ENCODE assay signal across 25 mouse cellular contexts in genomic region chr6:47793284-47793683, GRCm38 (mm10). TPM values are rescaled to one million over a fixed set of nuclear protein-coding genes. Genes with fewer than 3 reads are reported as not detected.
"Had no signal": no experiment of that assay in that cellular context is flagged by ENCODE, and none has a peak within 500 bp of the region (broad histone marks: within the 10 kb centered on the region; RNA-seq: fewer than 3 reads in every experiment).

No protein-coding gene starts in this region.

- H3K27ac ChIP-seq: limb, embryonic 10.5 days; limb, embryonic 13.5 days; liver, embryonic 15.5 days; midbrain, embryonic 10.5 days; neural tube, embryonic 13.5 days had no signal

- ATAC-seq: inflammation-experienced regulatory T-cells, adult 6 months; intestine, embryonic 16.5 days; midbrain, embryonic 13.5 days; midbrain, embryonic 16.5 days had no signal

- H3K4me2 ChIP-seq: limb, embryonic 13.5 days; liver, embryonic 11.5 days; liver, embryonic 15.5 days; lung, embryonic 14.5 days; midbrain, embryonic 13.5 days; neural tube, embryonic 13.5 days had no signal

- H3K4me3 ChIP-seq: limb, embryonic 10.5 days; limb, embryonic 13.5 days; liver, embryonic 15.5 days; megakaryocyte, embryonic 14.5 days; midbrain, embryonic 10.5 days; midbrain, embryonic 13.5 days; myocyte; neural tube, embryonic 13.5 days had no signal

- DNase-seq: kidney, adult 18-20 months; kidney, postnatal 10 days; kidney, postnatal 4 days; lung, embryonic 14.5 days; lung, postnatal 10 days; lung, postnatal 36 days; retina, postnatal 1 day; right cerebral cortex, postnatal 25 days; spleen, adult 18-20 months; thymus, adult 18-20 months; thymus, postnatal 36 days had no signal

- H3K27me3 ChIP-seq: limb, embryonic 13.5 days; liver, embryonic 15.5 days; megakaryocyte, embryonic 14.5 days; midbrain, embryonic 13.5 days; neural tube, embryonic 13.5 days had no signal

- H3K9me3 ChIP-seq: limb, embryonic 10.5 days; limb, embryonic 13.5 days; liver, embryonic 15.5 days; megakaryocyte, embryonic 14.5 days; midbrain, embryonic 10.5 days; midbrain, embryonic 13.5 days; neural tube, embryonic 13.5 days had no signal

- H3K9ac ChIP-seq: limb, embryonic 13.5 days; liver, embryonic 15.5 days; lung, embryonic 14.5 days; midbrain, embryonic 13.5 days; neural tube, embryonic 13.5 days had no signal

RNA-seq across cellular contexts. Expression of gene Zfp786, which starts 37.4 kb away (rescaled TPM):
- total RNA-seq: monocyte, adult 5-6 weeks; neutrophil, adult 5-6 weeks had no signal
